Mouse (Mus musculus) midbrain, embryonic 15.5 days (tissue): Measurements from ENCODE around the gene Knstrn. TPM values are rescaled to one million over a fixed set of nuclear protein-coding genes. Genes with fewer than 3 reads are reported as not detected.
A peak's percentile ranks its signal among the peaks of the same experiment; 100 is the strongest.

Experiments
- ATAC-seq: fragments of 200-750 bp; cut with Nextera tagmentation; replicated peaks from 2 replicates; pipeline ENCODE4 v1.8.0; 2017; ENCODE audit warnings: moderate TSS enrichment
- H3K27ac ChIP-seq: fragments of 300-500 bp; sonication (generic); 2 replicates; pipeline ENCODE4 v1.5.1; 2015; ENCODE audit warnings: mild to moderate bottlenecking, inconsistent platforms
- H3K27me3 ChIP-seq: fragments of 300-500 bp; sonication (generic); replicated peaks from 2 replicates; pipeline ENCODE4 v1.6.1; 2015; ENCODE audit warnings: inconsistent platforms
- H3K36me3 ChIP-seq: fragments of 300-500 bp; sonication (generic); replicated peaks from 2 replicates; pipeline ENCODE4 v1.6.1; 2015; ENCODE audit warnings: inconsistent platforms
- H3K4me1 ChIP-seq: fragments of 300-500 bp; sonication (generic); 2 replicates; pipeline ENCODE4 v1.6.1; 2015; ENCODE audit warnings: inconsistent platforms
- H3K4me2 ChIP-seq: fragments of 300-500 bp; sonication (generic); 2 replicates; pipeline ENCODE4 v1.6.1; 2015; ENCODE audit warnings: inconsistent platforms, mild to moderate bottlenecking, moderate library complexity
- H3K4me3 ChIP-seq: fragments of 300-500 bp; sonication (generic); 2 replicates; pipeline ENCODE4 v1.5.1; 2015; ENCODE audit warnings: mild to moderate bottlenecking, inconsistent platforms
- H3K9ac ChIP-seq: fragments of 300-500 bp; sonication (generic); 2 replicates; pipeline ENCODE4 v1.6.1; 2015; ENCODE audit warnings: mild to moderate bottlenecking, inconsistent platforms
- H3K9me3 ChIP-seq: fragments of 300-500 bp; sonication (generic); 2 replicates; pipeline ENCODE4 v1.6.1; 2016; ENCODE audit warnings: inconsistent platforms
- WGBS: fragments of 180-500 bp; shearing (Covaris S2); methylation state at CpG from one replicate; pipeline ENCODE4 v1.1.7; 2015; ENCODE audit warnings: mixed read lengths; 5-methylcytosine and 5-hydroxymethylcytosine counted together
- polyA plus RNA-seq: library from polyadenylated mRNA; unstranded; fragments of >200 nt; fragmentation: Nextera tagmentation; extraction: Ambion mirVana; gene quantifications from 2 replicates; pipeline ENCODE4 v1.2.1, GENCODE M21; 2015

Knstrn gene
- polyA plus RNA-seq, 1 experiment from 2014 or later = 17.7 TPM

DNA sequence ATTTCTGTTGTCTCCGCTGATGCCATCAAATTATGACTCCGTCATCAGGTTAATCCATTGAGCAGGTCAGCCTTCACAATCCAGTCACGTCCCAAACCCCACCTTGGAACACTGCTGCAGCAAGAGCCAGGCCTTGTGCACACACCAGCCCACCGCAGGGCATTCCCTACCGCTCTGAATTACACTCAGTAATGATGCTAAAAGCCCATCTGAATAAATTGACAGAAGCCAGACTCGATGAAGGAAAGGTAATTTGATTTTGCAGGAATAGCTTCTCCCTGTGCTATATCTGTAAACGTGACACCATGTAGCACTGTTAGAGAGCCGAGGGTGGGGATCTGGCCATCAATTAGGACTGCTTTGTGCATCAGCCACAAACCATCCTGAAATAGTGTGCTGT lies 61.5 kb downstream of the Knstrn start:
- Histone ChIP-seq H3K36me3 (peaks cover 7% of the 10 kb centered on the region; the same call in 1 of the 2 replicates), H3K27me3 (no peaks in the 10 kb centered on the region), H3K4me1 (no peaks in the 10 kb centered on the region), H3K9me3 (no peaks in the 10 kb centered on the region), H3K4me2 (no peak overlapping the region), H3K27ac (no peak overlapping the region), H3K9ac (no peak overlapping the region), H3K4me3 (no peak overlapping the region)
- ATAC-seq = no peak
- WGBS = 93% methylated on average over 8 of the region's 8 CpGs

DNA sequence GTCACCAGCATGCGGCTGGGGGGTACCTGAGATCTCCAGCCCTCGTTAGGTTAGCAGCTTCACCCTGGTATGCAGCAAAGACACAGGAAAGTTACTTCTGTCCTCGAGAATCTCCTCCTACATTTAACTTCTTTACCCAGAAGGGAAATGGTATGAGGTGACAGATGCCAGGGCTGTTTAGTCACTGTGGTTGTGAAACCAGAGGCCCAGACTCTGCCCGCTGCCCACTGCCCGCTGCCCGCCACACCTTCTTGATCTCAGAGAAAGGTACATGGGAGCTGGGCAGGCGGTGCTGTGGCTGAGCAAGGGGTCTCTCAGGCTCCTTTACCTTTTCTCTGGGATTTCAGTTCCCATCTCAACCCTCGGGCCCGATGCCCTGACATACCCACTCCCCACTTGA lies 62.6 kb downstream of the Knstrn start:
- Histone ChIP-seq H3K9me3 (no peaks in the 10 kb centered on the region), H3K9ac (no peak overlapping the region), H3K27ac (no peak overlapping the region), H3K27me3 (no peaks in the 10 kb centered on the region), H3K4me1 (no peaks in the 10 kb centered on the region), H3K36me3 (peaks cover 2% of the 10 kb centered on the region; the same call in 1 of the 2 replicates), H3K4me3 (no peak overlapping the region), H3K4me2 (no peak overlapping the region)
- WGBS = 93% methylated on average over 9 of the region's 9 CpGs
- no peak for ATAC-seq

DNA sequence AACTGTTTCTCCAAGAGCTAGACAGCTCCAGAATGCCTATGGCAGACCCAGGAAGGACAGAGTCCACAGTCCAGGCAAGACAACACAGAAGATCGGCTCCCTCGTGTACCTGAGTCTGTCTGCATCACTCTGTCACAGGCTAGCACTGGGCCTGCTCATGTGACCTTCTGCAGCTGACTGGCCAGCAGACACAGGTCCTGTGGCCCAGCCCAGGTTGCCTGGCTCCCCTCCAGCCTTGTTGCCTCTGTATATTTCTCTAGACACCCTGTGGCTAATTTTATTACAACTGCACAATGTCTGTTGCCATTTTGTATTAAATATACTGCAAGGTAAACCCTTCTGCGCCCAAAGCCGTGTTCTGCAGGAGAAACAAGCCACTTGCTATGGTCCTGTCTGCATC lies 67.2 kb downstream of the Knstrn start:
- Histone ChIP-seq H3K4me1 (no peaks in the 10 kb centered on the region), H3K4me3 (no peak overlapping the region), H3K9me3 (no peaks in the 10 kb centered on the region), H3K9ac (no peak overlapping the region), H3K27me3 (0 out of 2 replicates have a peak, but pooled peaks cover 6% of the 10 kb centered on the region), H3K27ac (no peak overlapping the region), H3K36me3 (no peaks in the 10 kb centered on the region; the same call in 1 of the 2 replicates), H3K4me2 (no peak overlapping the region)
- 82% methylated on average over 4 of the region's 4 CpGs for WGBS
- no peak for ATAC-seq

- H3K9ac ChIP-seq = no peak overlapping the region
- ATAC-seq = no peak
- H3K4me3 ChIP-seq = no peak overlapping the region
- no peak overlapping the region for H3K27ac ChIP-seq
- H3K27me3 ChIP-seq = 0 out of 2 replicates have a peak, but pooled peaks cover 6% of the 10 kb centered on the region
- no peaks in the 10 kb centered on the region for H3K36me3 ChIP-seq
- H3K9me3 ChIP-seq = no peaks in the 10 kb centered on the region
- no peak overlapping the region for H3K4me2 ChIP-seq
- WGBS = 86% methylated on average over 5 of the region's 5 CpGs
- no peaks in the 10 kb centered on the region for H3K4me1 ChIP-seq
These were observed 68.2 kb downstream of the Knstrn start for GRCm38 (mm10) chr2:118881956-118882355.

DNA sequence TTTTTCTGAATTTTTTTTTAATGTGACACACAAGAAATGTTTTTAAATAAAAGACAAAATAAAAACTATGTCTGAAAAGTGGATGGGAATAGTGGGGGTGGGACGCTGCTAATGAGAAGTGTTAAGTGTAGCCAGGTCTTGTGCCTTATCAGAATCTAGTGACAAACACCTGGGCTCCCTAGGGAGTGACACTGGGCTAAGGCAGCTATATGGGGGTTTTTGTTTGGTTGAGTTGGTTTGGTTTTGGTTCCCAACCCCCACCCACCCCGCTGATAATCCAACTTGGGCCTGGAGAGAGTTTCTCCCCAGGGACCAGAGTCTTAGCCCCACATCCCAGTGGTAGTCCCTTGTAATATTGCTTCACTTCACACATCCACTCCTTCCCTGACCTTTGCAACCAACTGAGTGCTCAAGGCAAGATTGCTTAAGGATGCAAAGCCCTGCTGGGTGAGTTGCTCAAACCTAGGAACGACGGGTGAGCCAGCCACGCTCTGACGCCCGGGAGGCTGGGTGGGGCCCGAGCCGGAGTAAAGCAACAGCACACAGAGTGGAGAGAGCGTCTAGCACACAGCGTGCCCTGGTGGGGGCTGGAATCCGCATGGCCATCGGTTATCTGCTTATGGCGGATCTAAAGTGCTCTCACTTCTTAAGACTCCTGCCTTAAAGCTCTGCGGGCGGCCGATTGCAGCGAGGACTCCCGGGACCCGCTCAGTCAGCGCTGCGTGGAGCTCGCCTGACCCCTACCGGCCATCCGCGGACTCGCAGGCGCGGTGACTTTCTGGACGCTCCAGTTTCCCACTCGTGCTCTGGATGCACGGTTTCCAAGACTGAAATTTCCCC lies 69.3 kb downstream of the Knstrn start:
- peak; percentile 85 for ATAC-seq
- peak overlapping the region; percentile 39 for H3K4me3 ChIP-seq
- WGBS = 2% methylated on average over 32 of the region's 32 CpGs
- H3K27ac ChIP-seq = no peak overlapping the region
- peaks cover 6% of the 10 kb centered on the region for H3K4me1 ChIP-seq
- 0 out of 2 replicates have a peak, but pooled peaks cover 6% of the 10 kb centered on the region for H3K27me3 ChIP-seq
- peak overlapping the region; percentile 30 for H3K9ac ChIP-seq
- H3K36me3 ChIP-seq = no peaks in the 10 kb centered on the region
- no peaks in the 10 kb centered on the region for H3K9me3 ChIP-seq
- H3K4me2 ChIP-seq = peak overlapping the region; percentile 80

DNA sequence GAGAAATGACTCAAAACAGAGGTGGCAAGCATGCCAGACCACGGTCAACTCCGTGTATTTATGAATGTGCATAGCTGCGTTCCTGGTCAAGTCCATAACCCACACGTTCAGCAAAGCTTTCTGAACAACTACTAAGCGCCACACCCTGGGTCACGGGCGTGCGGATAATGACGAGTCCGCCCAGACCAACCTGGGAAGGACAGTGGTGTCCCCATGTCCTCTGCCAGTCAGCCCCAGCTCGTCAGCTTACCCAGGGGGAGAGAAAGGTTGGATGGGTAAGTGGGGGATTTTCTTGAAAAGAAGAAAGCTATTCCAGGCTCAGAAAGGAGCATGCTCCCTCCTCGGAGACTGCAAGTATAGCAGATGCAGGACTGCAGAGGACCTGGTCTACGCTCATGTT lies 73.6 kb downstream of the Knstrn start:
- no peak overlapping the region for H3K9ac ChIP-seq
- peaks cover 6% of the 10 kb centered on the region for H3K4me1 ChIP-seq
- H3K9me3 ChIP-seq = no peaks in the 10 kb centered on the region
- 0 out of 2 replicates have a peak overlapping the region, but pooled peaks have one; percentile 9 for H3K4me3 ChIP-seq
- ATAC-seq = no peak
- peak overlapping the region; percentile 35 for H3K4me2 ChIP-seq
- WGBS = 65% methylated on average over 13 of the region's 13 CpGs
- no peak overlapping the region for H3K27ac ChIP-seq
- no peaks in the 10 kb centered on the region for H3K36me3 ChIP-seq
- 0 out of 2 replicates have a peak, but pooled peaks cover 6% of the 10 kb centered on the region for H3K27me3 ChIP-seq

- Histone ChIP-seq H3K36me3 (no peaks in the 10 kb centered on the region), H3K4me1 (peaks cover 6% of the 10 kb centered on the region), H3K27me3 (peaks cover 9% of the 10 kb centered on the region; the same call in 1 of the 2 replicates), H3K4me2 (peak overlapping the region; percentile 35), H3K27ac (no peak overlapping the region), H3K9me3 (no peaks in the 10 kb centered on the region), H3K4me3 (0 out of 2 replicates have a peak overlapping the region, but pooled peaks have one; percentile 9), H3K9ac (no peak overlapping the region)
- peak; percentile 63 for ATAC-seq
- 25% methylated on average over 14 of the region's 14 CpGs for WGBS
These were observed 74.2 kb downstream of the Knstrn start for GRCm38 (mm10) chr2:118887845-118888548.

- Histone ChIP-seq H3K4me2 (no peak overlapping the region), H3K4me3 (no peak overlapping the region), H3K27me3 (peaks cover 28% of the 10 kb centered on the region), H3K9ac (no peak overlapping the region), H3K4me1 (peaks cover 8% of the 10 kb centered on the region), H3K27ac (no peak overlapping the region), H3K9me3 (no peaks in the 10 kb centered on the region), H3K36me3 (no peaks in the 10 kb centered on the region)
- ATAC-seq = no peak
- WGBS = 93% methylated on average over 4 of the region's 4 CpGs
These were observed 77.4 kb downstream of the Knstrn start for GRCm38 (mm10) chr2:118891173-118891572.

GRCm38 (mm10) chr2:118895990-118896913 lies 82.4 kb downstream of the Knstrn start:
- ATAC-seq = no peak
- Histone ChIP-seq H3K9ac (peak overlapping the region; percentile 40), H3K4me3 (peak overlapping the region; percentile 41), H3K9me3 (no peaks in the 10 kb centered on the region), H3K27me3 (peaks cover 64% of the 10 kb centered on the region), H3K27ac (no peak overlapping the region), H3K4me1 (peaks cover 34% of the 10 kb centered on the region), H3K4me2 (peak overlapping the region; percentile 80), H3K36me3 (no peaks in the 10 kb centered on the region)
- WGBS = under 1% methylated on average over 38 of the region's 38 CpGs

DNA sequence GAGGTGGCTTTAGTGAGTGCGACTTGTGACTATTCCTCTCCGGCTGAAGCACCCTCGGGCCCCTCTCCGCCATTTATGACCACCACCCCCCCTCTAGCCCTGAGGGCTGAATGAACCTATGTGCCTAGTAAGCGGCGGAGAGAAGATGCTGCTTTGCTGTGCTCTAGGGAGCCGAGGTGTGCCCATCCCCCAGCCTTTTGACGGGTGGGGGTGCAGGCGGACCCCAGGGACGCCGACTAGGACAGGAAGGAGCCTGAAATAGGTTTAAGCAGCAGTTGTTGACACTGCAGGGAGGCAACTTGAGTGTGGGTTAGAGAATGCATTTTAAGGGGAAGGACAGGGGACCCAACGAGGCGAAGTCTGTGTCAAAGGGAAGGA lies 83.1 kb downstream of the Knstrn start:
- peak overlapping the region; percentile 41 for H3K4me3 ChIP-seq
- no peak overlapping the region for H3K27ac ChIP-seq
- no peak for ATAC-seq
- WGBS = 0% methylated on average over 13 of the region's 13 CpGs
- H3K9me3 ChIP-seq = no peaks in the 10 kb centered on the region
- H3K4me1 ChIP-seq = peaks cover 34% of the 10 kb centered on the region
- H3K27me3 ChIP-seq = peaks cover 64% of the 10 kb centered on the region
- peak overlapping the region; percentile 80 for H3K4me2 ChIP-seq
- H3K9ac ChIP-seq = peak overlapping the region; percentile 40
- no peaks in the 10 kb centered on the region for H3K36me3 ChIP-seq

GRCm38 (mm10) chr2:118897392-118897791 lies 83.6 kb downstream of the Knstrn start:
- 4% methylated on average over 7 of the region's 7 CpGs for WGBS
- ATAC-seq = no peak
- H3K4me2 ChIP-seq = peak overlapping the region; percentile 80
- no peaks in the 10 kb centered on the region for H3K36me3 ChIP-seq
- no peaks in the 10 kb centered on the region for H3K9me3 ChIP-seq
- peaks cover 64% of the 10 kb centered on the region for H3K27me3 ChIP-seq
- H3K4me3 ChIP-seq = peak overlapping the region; percentile 41; the same call in 1 of the 2 replicates
- H3K27ac ChIP-seq = no peak overlapping the region
- no peak overlapping the region for H3K9ac ChIP-seq
- H3K4me1 ChIP-seq = peaks cover 34% of the 10 kb centered on the region
